Mouse (Mus musculus) cerebellum, adult 2 months (tissue): ENCODE data around the gene Cdh15.

Source experiments
- CTCF ChIP-seq: fragments of 200-500 bp; IDR thresholded peaks from 2 replicates; pipeline ENCODE4 v1.5.1; 2011; ENCODE audit warnings: low read depth, mild to moderate bottlenecking, control low read depth, low read length, moderate library complexity, borderline replicate concordance; ENCODE audit not compliant: insufficient read depth
- POLR2A ChIP-seq: fragments of 200-500 bp; IDR thresholded peaks from 2 replicates; pipeline ENCODE4 v1.6.1; 2011; ENCODE audit warnings: low read length, control low read depth, borderline replicate concordance; ENCODE audit not compliant: insufficient read depth

GRCm38 (mm10) chr8:122905346-122905745 lies 57.6 kb downstream of the Cdh15 start:
- TF ChIP-seq CTCF: no peak
- TF ChIP-seq POLR2A: no peak
